Mouse (Mus musculus): ENCODE data around the gene Clpp. TPM values are rescaled to one million over a fixed set of nuclear protein-coding genes. Genes with fewer than 3 reads are reported as not detected.

Gene Clpp
- polyA plus RNA-seq, 1 experiment from 2014 or later: 136 TPM

- no peak for ATAC-seq (ENCODE audit: low FRiP score)
- 68% methylated on average over 2 of the region's 2 CpGs for WGBS
These were observed 861 bp downstream of the Clpp start for GRCm38 (mm10) chr17:56990966-56991365.

GRCm38 (mm10) chr17:56995046-56995445 lies 4.9 kb downstream of the Clpp start:
- no peak for ATAC-seq (ENCODE audit: low FRiP score)
- WGBS: 91% methylated on average over 8 of the region's 8 CpGs
- H3K4me2 ChIP-seq (replicated peaks): no peak overlapping the region
- no peak overlapping the region for H3K4me3 ChIP-seq
- no peaks in the 10 kb centered on the region for H3K9me3 ChIP-seq (replicated peaks)
- peaks cover 16% of the 10 kb centered on the region for H3K4me1 ChIP-seq
- peaks cover 62% of the 10 kb centered on the region for H3K36me3 ChIP-seq
- no peaks in the 10 kb centered on the region for H3K27me3 ChIP-seq
- no peak overlapping the region for H3K9ac ChIP-seq
- no peak overlapping the region for H3K27ac ChIP-seq

More at GRCm38 (mm10) chr17:56990966-56991365, 861 bp downstream of the Clpp start:
- peaks cover 7% of the 10 kb centered on the region for H3K4me1 ChIP-seq
- no peaks in the 10 kb centered on the region for H3K9me3 ChIP-seq (replicated peaks)
- peak overlapping the region; percentile 90 for H3K9ac ChIP-seq
- H3K36me3 ChIP-seq: peaks cover 41% of the 10 kb centered on the region
- H3K27me3 ChIP-seq: no peaks in the 10 kb centered on the region
- H3K4me3 ChIP-seq: peak overlapping the region; percentile 76
- H3K4me2 ChIP-seq (replicated peaks): peak overlapping the region; percentile 76
- no peak overlapping the region for H3K27ac ChIP-seq

GRCm38 (mm10) chr17:56996506-56996905 lies 6.4 kb downstream of the Clpp start:
- H3K9me3 ChIP-seq (replicated peaks): no peaks in the 10 kb centered on the region
- H3K4me2 ChIP-seq (replicated peaks): peak overlapping the region; percentile 55; the same call in 1 of the 2 replicates
- no peak overlapping the region for H3K27ac ChIP-seq
- 0 out of 2 replicates have a peak, but pooled peaks have one; percentile 1 for ATAC-seq (ENCODE audit: low FRiP score)
- H3K4me3 ChIP-seq: no peak overlapping the region
- H3K27me3 ChIP-seq: no peaks in the 10 kb centered on the region
- 80% methylated on average over 2 of the region's 2 CpGs for WGBS
- peaks cover 9% of the 10 kb centered on the region for H3K4me1 ChIP-seq
- peaks cover 71% of the 10 kb centered on the region for H3K36me3 ChIP-seq
- H3K9ac ChIP-seq: no peak overlapping the region

- H3K9me3 ChIP-seq (replicated peaks): no peaks in the 10 kb centered on the region
- peaks cover 67% of the 10 kb centered on the region for H3K36me3 ChIP-seq
- ATAC-seq (ENCODE audit: low FRiP score): peak; percentile 98
- H3K4me1 ChIP-seq: peaks cover 9% of the 10 kb centered on the region
- H3K27ac ChIP-seq: peak within 1 kb of the TSS; percentile 79
- peak within 1 kb of the TSS; percentile 55 for H3K4me2 ChIP-seq (replicated peaks)
- peak within 1 kb of the TSS; percentile 65 for H3K9ac ChIP-seq
- H3K27me3 ChIP-seq: no peaks in the 10 kb centered on the region
- under 1% methylated on average over 38 of the region's 38 CpGs for WGBS
- H3K4me3 ChIP-seq: peak within 1 kb of the TSS; percentile 63
These were observed 7.0 kb downstream of the Clpp start, which contains the start of gene Alkbh7 for GRCm38 (mm10) chr17:56997029-56997667. Alkbh7 (plus strand) TSS chr17:56997339.

- Histone ChIP-seq H3K27ac (no peak overlapping the region), H3K4me3 (no peak overlapping the region), H3K27me3 (no peaks in the 10 kb centered on the region), H3K9me3 (replicated peaks) (no peaks in the 10 kb centered on the region), H3K4me2 (replicated peaks) (no peak overlapping the region), H3K9ac (no peak overlapping the region), H3K36me3 (peaks cover 67% of the 10 kb centered on the region), H3K4me1 (peaks cover 9% of the 10 kb centered on the region)
- 95% methylated on average over 9 of the region's 9 CpGs for WGBS
- no peak for ATAC-seq (ENCODE audit: low FRiP score)
These were observed 9.3 kb downstream of the Clpp start for GRCm38 (mm10) chr17:56999414-56999813.

- no peak within 1 kb of the TSS for H3K4me3 ChIP-seq
- H3K36me3 ChIP-seq: peaks cover 66% of the 10 kb centered on the region
- no peak within 1 kb of the TSS for H3K27ac ChIP-seq
- no peaks in the 10 kb centered on the region for H3K9me3 ChIP-seq (replicated peaks)
- no peaks in the 10 kb centered on the region for H3K27me3 ChIP-seq
- H3K4me2 ChIP-seq (replicated peaks): no peak within 1 kb of the TSS
- H3K4me1 ChIP-seq: peaks cover 9% of the 10 kb centered on the region
- WGBS: 87% methylated on average over 9 of the region's 9 CpGs
- H3K9ac ChIP-seq: no peak within 1 kb of the TSS
- no peak for ATAC-seq (ENCODE audit: low FRiP score)
These were observed 10.0 kb downstream of the Clpp start, which contains the start of gene Pspn for GRCm38 (mm10) chr17:56999968-57000609. Pspn (minus strand) TSS chr17:57000018.

GRCm38 (mm10) chr17:57001228-57001627 lies 11.1 kb downstream of the Clpp start:
- WGBS: 73% methylated on average over 8 of the region's 8 CpGs
- Histone ChIP-seq H3K4me1 (peaks cover 9% of the 10 kb centered on the region), H3K27me3 (no peaks in the 10 kb centered on the region), H3K9ac (no peak overlapping the region), H3K36me3 (peaks cover 66% of the 10 kb centered on the region), H3K4me2 (replicated peaks) (no peak overlapping the region), H3K9me3 (replicated peaks) (no peaks in the 10 kb centered on the region), H3K4me3 (no peak overlapping the region), H3K27ac (no peak overlapping the region)
- no peak for ATAC-seq (ENCODE audit: low FRiP score)

GRCm38 (mm10) chr17:57003994-57004393 lies 13.9 kb downstream of the Clpp start:
- H3K4me3 ChIP-seq: no peak overlapping the region
- H3K27ac ChIP-seq: no peak overlapping the region
- no peaks in the 10 kb centered on the region for H3K4me1 ChIP-seq
- ATAC-seq (ENCODE audit: low FRiP score): no peak
- no peaks in the 10 kb centered on the region for H3K9me3 ChIP-seq (replicated peaks)
- no peaks in the 10 kb centered on the region for H3K27me3 ChIP-seq
- 91% methylated on average over 7 of the region's 7 CpGs for WGBS
- H3K36me3 ChIP-seq: peaks cover 78% of the 10 kb centered on the region
- H3K9ac ChIP-seq: no peak overlapping the region
- H3K4me2 ChIP-seq (replicated peaks): no peak overlapping the region

- H3K4me1 ChIP-seq: peaks cover 14% of the 10 kb centered on the region
- H3K36me3 ChIP-seq: peaks cover 63% of the 10 kb centered on the region
- no peak overlapping the region for H3K4me2 ChIP-seq (replicated peaks)
- no peak overlapping the region for H3K4me3 ChIP-seq
- 93% methylated on average over 13 of the region's 13 CpGs for WGBS
- H3K27ac ChIP-seq: no peak overlapping the region
- no peaks in the 10 kb centered on the region for H3K27me3 ChIP-seq
- no peak overlapping the region for H3K9ac ChIP-seq
- no peaks in the 10 kb centered on the region for H3K9me3 ChIP-seq (replicated peaks)
- ATAC-seq (ENCODE audit: low FRiP score): no peak
These were observed 17.2 kb downstream of the Clpp start for GRCm38 (mm10) chr17:57007137-57007905.

- Histone ChIP-seq H3K4me2 (replicated peaks) (peak overlapping the region; percentile 93), H3K27ac (peak overlapping the region; percentile 77), H3K36me3 (peaks cover 29% of the 10 kb centered on the region), H3K4me1 (peaks cover 15% of the 10 kb centered on the region), H3K27me3 (no peaks in the 10 kb centered on the region), H3K9ac (peak overlapping the region; percentile 80), H3K4me3 (peak overlapping the region; percentile 75), H3K9me3 (replicated peaks) (no peaks in the 10 kb centered on the region)
- ATAC-seq (ENCODE audit: low FRiP score): peak; percentile 70
- WGBS: under 1% methylated on average over 19 of the region's 19 CpGs
These were observed 20.8 kb downstream of the Clpp start for GRCm38 (mm10) chr17:57010911-57011235.

GRCm38 (mm10) chr17:57011236-57012141 lies 21.4 kb downstream of the Clpp start, which contains the start of the genes Gtf2f1 and Gm17949:
Gtf2f1 (minus strand) TSS chr17:57011288.
Gm17949 (plus strand) TSS chr17:57011469.
- ATAC-seq (ENCODE audit: low FRiP score): peak; percentile 95
- H3K27me3 ChIP-seq: no peaks in the 10 kb centered on the region
- peaks cover 24% of the 10 kb centered on the region for H3K36me3 ChIP-seq
- H3K27ac ChIP-seq: peak within 1 kb of the TSS; percentile 93
- peak within 1 kb of the TSS; percentile 93 for H3K4me2 ChIP-seq (replicated peaks)
- H3K9me3 ChIP-seq (replicated peaks): no peaks in the 10 kb centered on the region
- WGBS: under 1% methylated on average over 51 of the region's 51 CpGs
- peaks cover 15% of the 10 kb centered on the region for H3K4me1 ChIP-seq
- peak within 1 kb of the TSS; percentile 80 for H3K9ac ChIP-seq
- peak within 1 kb of the TSS; percentile 75 for H3K4me3 ChIP-seq
